Mouse (Mus musculus): ENCODE data around the gene Olfml2a. TPM values are rescaled to one million over a fixed set of nuclear protein-coding genes. Genes with fewer than 3 reads are reported as not detected.
A peak's percentile ranks its signal among the peaks of the same experiment; 100 is the strongest.

Gene Olfml2a
- polyA plus RNA-seq, 1 experiment from 2014 or later, result 0.12 TPM

DNA sequence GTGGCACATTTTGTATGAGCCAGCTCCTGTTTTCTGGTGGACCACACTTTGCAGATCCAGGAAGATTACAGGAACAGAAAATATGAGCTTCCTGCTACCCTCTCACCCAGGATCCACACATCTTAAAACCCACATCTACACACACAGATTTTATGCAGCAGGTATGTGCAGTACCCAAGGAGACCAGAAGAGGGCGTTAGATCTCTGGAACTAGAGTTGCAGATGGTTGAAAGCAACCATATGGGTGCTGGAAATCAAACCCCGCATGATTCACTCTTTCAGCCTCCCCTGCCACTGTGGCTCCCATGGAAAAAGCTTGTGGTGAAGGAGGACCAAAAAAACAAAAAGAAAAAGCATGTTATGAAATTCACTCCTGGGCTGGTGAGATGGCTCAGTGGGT, 7.3 kb downstream of the Olfml2a start:
- Histone ChIP-seq H3K27ac (no peak overlapping the region), H3K27me3 (peaks cover 14% of the 10 kb centered on the region), H3K9me3 (replicated peaks) (no peaks in the 10 kb centered on the region), H3K9ac (no peak overlapping the region), H3K4me1 (replicated peaks) (peaks cover 8% of the 10 kb centered on the region), H3K36me3 (no peaks in the 10 kb centered on the region), H3K4me3 (replicated peaks) (no peak overlapping the region), H3K4me2 (no peak overlapping the region)
- 43% methylated on average over 2 of the region's 2 CpGs for WGBS (ENCODE audit: insufficient replicate concordance)
- DNase-seq, result no peak
- no peak for ATAC-seq (ENCODE audit: low read depth)

GRCm38 (mm10) chr2:38941426-38941825, 9.6 kb downstream of the Olfml2a start:
- Histone ChIP-seq H3K9ac (no peak overlapping the region), H3K4me2 (no peak overlapping the region), H3K4me3 (replicated peaks) (no peak overlapping the region), H3K9me3 (replicated peaks) (no peaks in the 10 kb centered on the region), H3K27me3 (peaks cover 4% of the 10 kb centered on the region; the same call in 1 of the 2 replicates), H3K27ac (no peak overlapping the region), H3K36me3 (no peaks in the 10 kb centered on the region), H3K4me1 (replicated peaks) (peaks cover 8% of the 10 kb centered on the region)
- no peak for DNase-seq
- no peak for ATAC-seq (ENCODE audit: low read depth)
- 73% methylated on average over 14 of the region's 14 CpGs for WGBS (ENCODE audit: insufficient replicate concordance)

DNA sequence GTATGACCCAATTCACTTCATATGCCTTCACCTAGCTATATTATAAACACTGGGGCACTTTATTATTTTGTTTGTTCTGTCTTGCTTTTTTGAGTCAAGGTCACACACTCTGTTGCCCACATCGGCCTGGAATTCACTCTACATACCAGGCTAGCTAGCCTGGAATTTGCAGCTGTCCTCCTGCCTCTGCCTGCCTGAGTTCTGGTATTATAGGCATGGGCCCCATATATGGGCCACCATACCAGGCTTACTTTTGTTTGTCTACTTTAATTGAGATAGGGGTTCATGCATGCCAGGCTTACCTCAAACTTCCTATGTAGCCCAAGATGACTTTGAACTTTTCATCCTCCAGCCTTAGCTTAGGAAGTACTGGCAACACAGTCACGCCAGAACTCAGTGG, 10.1 kb downstream of the Olfml2a start:
- peaks cover 4% of the 10 kb centered on the region; the same call in 1 of the 2 replicates for H3K27me3 ChIP-seq
- H3K4me1 ChIP-seq (replicated peaks), result peaks cover 8% of the 10 kb centered on the region
- no peaks in the 10 kb centered on the region for H3K9me3 ChIP-seq (replicated peaks)
- no peak overlapping the region for H3K9ac ChIP-seq
- ATAC-seq (ENCODE audit: low read depth) (no peak), DNase-seq (no peak)
- H3K27ac ChIP-seq, result no peak overlapping the region
- H3K36me3 ChIP-seq, result no peaks in the 10 kb centered on the region
- no peak overlapping the region for H3K4me2 ChIP-seq
- WGBS (ENCODE audit: insufficient replicate concordance), result 61% methylated on average over 2 of the region's 2 CpGs
- no peak overlapping the region for H3K4me3 ChIP-seq (replicated peaks)

DNA sequence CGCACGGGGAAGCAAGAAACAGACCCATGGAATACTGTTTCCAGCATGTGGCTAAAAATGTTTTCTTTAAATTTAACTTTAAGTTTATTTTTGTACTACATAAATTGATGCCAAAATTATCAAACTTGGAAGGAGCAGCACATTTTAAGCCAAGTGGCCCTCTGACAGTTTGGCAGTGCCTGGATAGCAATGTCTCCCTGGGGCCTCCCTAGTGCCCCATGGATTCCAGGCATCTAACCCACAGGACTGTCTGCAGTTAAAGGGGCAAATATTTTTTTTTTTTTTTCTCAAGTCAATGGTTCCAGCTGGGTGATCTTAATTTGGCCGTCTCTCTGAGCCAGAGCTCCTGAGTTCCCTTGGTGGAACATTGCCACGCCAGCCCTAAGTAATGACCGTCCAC, 11.4 kb downstream of the Olfml2a start:
- Histone ChIP-seq H3K4me1 (replicated peaks) (peaks cover under 1% of the 10 kb centered on the region), H3K9ac (no peak overlapping the region), H3K9me3 (replicated peaks) (no peaks in the 10 kb centered on the region), H3K27ac (no peak overlapping the region), H3K27me3 (peaks cover 4% of the 10 kb centered on the region; the same call in 1 of the 2 replicates), H3K36me3 (no peaks in the 10 kb centered on the region), H3K4me3 (replicated peaks) (no peak overlapping the region), H3K4me2 (no peak overlapping the region)
- DNase-seq, result no peak
- no peak for ATAC-seq (ENCODE audit: low read depth)
- 71% methylated on average over 5 of the region's 5 CpGs for WGBS (ENCODE audit: insufficient replicate concordance)

DNA sequence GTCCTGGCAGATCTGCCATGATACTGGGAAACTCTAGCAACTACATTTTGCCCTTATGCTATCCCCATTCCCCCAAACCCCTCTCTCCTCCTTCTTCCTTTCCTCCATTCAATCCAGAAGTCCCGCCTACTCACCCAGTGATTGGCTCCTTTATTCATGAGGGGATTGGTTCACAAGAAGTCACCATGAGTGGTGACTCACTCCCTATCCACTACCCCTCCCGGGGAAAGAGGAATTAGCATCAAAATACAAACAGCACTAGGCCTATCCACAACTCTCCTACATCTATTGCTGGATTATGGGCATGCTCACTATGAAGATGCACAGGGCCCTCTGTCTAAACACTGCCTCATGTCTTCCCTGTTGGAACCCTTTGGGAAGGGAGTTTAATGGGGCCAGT, 12.2 kb downstream of the Olfml2a start:
- H3K27ac ChIP-seq, result no peak overlapping the region
- H3K4me1 ChIP-seq (replicated peaks), result peaks cover 1% of the 10 kb centered on the region; the same call in 1 of the 2 replicates
- WGBS (ENCODE audit: insufficient replicate concordance), result 35% methylated on average over 2 of the region's 2 CpGs
- no peak overlapping the region for H3K9ac ChIP-seq
- ATAC-seq (ENCODE audit: low read depth), result no peak
- H3K4me2 ChIP-seq, result no peak overlapping the region
- no peak for DNase-seq
- H3K27me3 ChIP-seq, result peaks cover 4% of the 10 kb centered on the region; the same call in 1 of the 2 replicates
- no peak overlapping the region for H3K4me3 ChIP-seq (replicated peaks)
- no peaks in the 10 kb centered on the region for H3K9me3 ChIP-seq (replicated peaks)
- H3K36me3 ChIP-seq, result no peaks in the 10 kb centered on the region

DNA sequence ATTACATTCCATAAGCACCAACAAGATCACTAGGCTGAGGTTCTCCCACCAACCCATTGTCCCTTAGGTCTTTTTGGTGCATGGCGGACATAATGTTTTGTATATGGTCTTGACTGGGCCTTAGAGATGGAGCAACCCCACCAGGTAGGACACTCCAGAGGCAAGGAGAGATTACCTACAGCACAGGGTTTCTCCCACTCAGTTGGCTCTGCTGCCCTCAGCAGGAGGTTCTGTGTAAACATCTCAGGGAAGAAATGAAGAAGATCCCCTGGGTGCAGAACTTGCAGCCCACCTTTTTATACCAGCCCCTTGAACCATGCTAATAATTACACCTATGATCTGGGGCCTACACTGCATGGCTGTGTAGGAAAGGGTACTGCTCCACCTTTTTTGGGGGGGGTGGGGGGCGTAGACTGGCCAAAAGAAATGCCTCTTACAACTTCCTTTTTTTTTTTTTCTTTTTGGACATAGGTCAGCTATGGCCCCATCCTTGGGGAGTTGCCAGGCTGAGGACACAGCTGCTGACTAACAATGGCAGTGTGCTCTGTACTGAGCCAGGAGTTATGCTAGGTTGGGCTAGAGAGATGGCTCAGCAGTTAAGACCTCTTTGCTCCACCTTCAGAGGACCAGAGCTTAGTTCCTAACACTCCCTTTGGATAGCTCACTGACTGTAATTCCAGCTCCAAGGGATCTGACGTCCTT, 12.8 kb downstream of the Olfml2a start:
- Histone ChIP-seq H3K9ac (no peak overlapping the region), H3K27me3 (peaks cover 4% of the 10 kb centered on the region; the same call in 1 of the 2 replicates), H3K4me1 (replicated peaks) (peaks cover 8% of the 10 kb centered on the region), H3K9me3 (replicated peaks) (no peaks in the 10 kb centered on the region), H3K4me2 (no peak overlapping the region), H3K36me3 (no peaks in the 10 kb centered on the region), H3K27ac (no peak overlapping the region), H3K4me3 (replicated peaks) (no peak overlapping the region)
- WGBS (ENCODE audit: insufficient replicate concordance), result 55% methylated on average over 3 of the region's 3 CpGs
- DNase-seq (no peak), ATAC-seq (ENCODE audit: low read depth) (no peak)

GRCm38 (mm10) chr2:38947566-38947965, 15.8 kb downstream of the Olfml2a start:
- no peak for ATAC-seq (ENCODE audit: low read depth)
- 34% methylated on average over 7 of the region's 7 CpGs for WGBS (ENCODE audit: insufficient replicate concordance)
- DNase-seq, result no peak
- Histone ChIP-seq H3K4me3 (replicated peaks) (no peak overlapping the region), H3K36me3 (no peaks in the 10 kb centered on the region), H3K9me3 (replicated peaks) (no peaks in the 10 kb centered on the region), H3K27ac (no peak overlapping the region), H3K9ac (no peak overlapping the region), H3K4me1 (replicated peaks) (peaks cover 25% of the 10 kb centered on the region), H3K27me3 (no peaks in the 10 kb centered on the region), H3K4me2 (no peak overlapping the region)

GRCm38 (mm10) chr2:38950281-38950719, 18.5 kb downstream of the Olfml2a start:
- Histone ChIP-seq H3K9ac (no peak overlapping the region), H3K36me3 (no peaks in the 10 kb centered on the region), H3K27ac (no peak overlapping the region; the same call in 1 of the 2 replicates), H3K9me3 (replicated peaks) (no peaks in the 10 kb centered on the region), H3K4me1 (replicated peaks) (peaks cover 25% of the 10 kb centered on the region), H3K27me3 (no peaks in the 10 kb centered on the region), H3K4me3 (replicated peaks) (no peak overlapping the region), H3K4me2 (peak overlapping the region; percentile 18; the same call in 1 of the 2 replicates)
- peak; percentile 47 for DNase-seq
- peak; percentile 84 for ATAC-seq (ENCODE audit: low read depth)
- 37% methylated on average over 7 of the region's 7 CpGs for WGBS (ENCODE audit: insufficient replicate concordance)

DNA sequence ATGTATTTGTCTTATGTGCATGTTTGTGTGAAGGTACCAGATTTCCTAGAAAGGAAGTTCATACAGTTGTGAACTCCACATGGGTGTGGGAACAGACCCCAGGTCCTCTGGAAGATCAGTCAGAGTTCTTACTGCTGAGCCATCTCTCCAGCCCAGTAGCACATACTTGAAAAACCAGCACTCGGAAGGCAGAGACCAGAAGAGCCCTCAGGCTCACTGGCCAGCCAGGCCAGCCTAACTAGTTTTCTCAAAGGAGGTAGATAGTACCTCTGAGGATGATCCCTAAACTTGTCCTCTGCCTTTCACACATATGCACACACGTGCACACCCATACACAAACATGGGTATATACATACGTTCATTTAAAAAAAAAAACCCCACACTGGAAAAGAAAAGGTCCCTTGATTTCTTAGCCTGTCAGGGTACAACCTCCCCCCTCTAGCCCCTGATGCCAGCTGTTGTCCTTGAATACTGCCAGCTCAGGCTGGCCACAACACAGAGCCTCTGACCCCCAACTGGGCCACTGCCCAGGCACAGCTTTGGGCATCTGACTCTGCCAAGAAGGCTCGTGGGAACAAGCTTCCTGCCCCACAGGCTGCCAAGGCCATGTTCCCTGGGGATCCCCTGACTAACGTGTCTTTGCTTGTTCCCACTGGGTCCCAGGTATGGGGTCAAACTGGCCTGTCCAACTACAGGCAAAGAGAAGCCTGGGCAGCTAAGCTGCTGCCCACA, 21.5 kb downstream of the Olfml2a start:
- H3K27me3 ChIP-seq, result no peaks in the 10 kb centered on the region
- DNase-seq, result no peak
- H3K4me3 ChIP-seq (replicated peaks), result no peak overlapping the region
- ATAC-seq (ENCODE audit: low read depth), result no peak
- peaks cover 36% of the 10 kb centered on the region for H3K4me1 ChIP-seq (replicated peaks)
- H3K4me2 ChIP-seq, result no peak overlapping the region
- no peaks in the 10 kb centered on the region for H3K9me3 ChIP-seq (replicated peaks)
- H3K9ac ChIP-seq, result no peak overlapping the region; the same call in 1 of the 2 replicates
- WGBS (ENCODE audit: insufficient replicate concordance), result 64% methylated on average over 5 of the region's 5 CpGs
- no peaks in the 10 kb centered on the region for H3K36me3 ChIP-seq
- H3K27ac ChIP-seq, result no peak overlapping the region

DNA sequence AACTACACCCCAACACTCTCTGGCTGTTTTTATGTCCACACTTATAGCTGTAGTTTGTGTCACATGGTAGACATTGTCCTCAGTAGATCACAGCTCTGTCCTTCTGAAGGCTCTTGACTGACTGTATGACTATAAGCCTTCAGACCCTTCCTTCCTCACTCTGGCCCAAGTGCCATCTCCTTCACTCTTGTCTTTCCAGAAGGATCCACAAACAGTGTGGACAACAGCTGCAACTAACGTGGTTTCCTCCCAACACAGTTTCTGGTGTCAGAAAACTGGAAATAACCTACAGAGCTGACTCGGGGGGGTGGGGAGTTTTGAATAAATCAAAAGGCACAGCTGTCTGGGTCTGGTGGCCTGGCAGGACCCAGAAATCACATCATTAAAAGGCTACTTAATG, 24.3 kb downstream of the Olfml2a start:
- no peak for ATAC-seq (ENCODE audit: low read depth)
- 40% methylated on average over 2 of the region's 2 CpGs for WGBS (ENCODE audit: insufficient replicate concordance)
- Histone ChIP-seq H3K27me3 (no peaks in the 10 kb centered on the region), H3K9ac (no peak overlapping the region), H3K36me3 (no peaks in the 10 kb centered on the region), H3K4me1 (replicated peaks) (peaks cover 14% of the 10 kb centered on the region), H3K4me3 (replicated peaks) (no peak overlapping the region), H3K9me3 (replicated peaks) (no peaks in the 10 kb centered on the region), H3K27ac (no peak overlapping the region), H3K4me2 (no peak overlapping the region)
- no peak for DNase-seq

DNA sequence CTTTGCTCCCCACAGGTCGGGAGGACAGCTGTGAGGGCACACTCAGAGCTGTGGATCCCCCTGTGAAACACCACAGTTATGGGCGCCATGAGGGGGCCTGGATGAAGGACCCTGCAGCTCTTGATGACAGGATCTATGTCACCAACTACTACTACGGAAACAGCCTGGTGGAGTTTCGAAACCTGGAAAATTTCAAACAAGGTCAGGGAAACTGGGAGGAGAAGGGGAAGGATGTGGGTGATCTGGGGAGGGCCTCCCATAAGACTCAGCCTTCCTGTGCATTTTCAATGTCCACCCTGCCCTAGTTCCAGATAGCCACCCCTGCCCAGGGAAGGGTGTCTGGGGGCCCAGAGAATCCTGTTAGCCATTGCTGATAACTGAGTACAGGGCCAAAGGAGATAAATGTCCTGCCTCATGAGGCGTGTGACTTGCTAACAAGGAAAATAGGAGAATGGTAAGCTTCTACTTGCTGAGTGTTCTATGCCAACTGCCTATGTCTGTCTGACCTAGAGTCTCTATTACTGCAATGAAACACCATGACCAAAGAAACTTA, 26.0 kb downstream of the Olfml2a start:
- Histone ChIP-seq H3K27me3 (no peaks in the 10 kb centered on the region), H3K9ac (no peak overlapping the region), H3K9me3 (replicated peaks) (no peaks in the 10 kb centered on the region), H3K36me3 (no peaks in the 10 kb centered on the region), H3K27ac (no peak overlapping the region; the same call in 1 of the 2 replicates), H3K4me3 (replicated peaks) (no peak overlapping the region), H3K4me1 (replicated peaks) (peaks cover 15% of the 10 kb centered on the region), H3K4me2 (no peak overlapping the region)
- 54% methylated on average over 5 of the region's 5 CpGs for WGBS (ENCODE audit: insufficient replicate concordance)
- DNase-seq, result no peak
- ATAC-seq (ENCODE audit: low read depth), result peak; percentile 62; the same call in 1 of the 2 replicates

Data from liver, embryonic 13.5 days (tissue).